8 mouse cellular contexts compared by ENCODE assay signal in genomic region chr14:55899701-55900413, GRCm38 (mm10). TPM values are rescaled to one million over a fixed set of nuclear protein-coding genes. Genes with fewer than 3 reads are reported as not detected.
DNase-seq lines count a peak whose midpoint lies in the region; ATAC-seq lines count a peak whose summit lies in the region.

Gene Sdr39u1, minus strand, starts transcription at chr14:55900293.

- WGBS in hindbrain, embryonic 16.5 days: 4% methylated on average over 39 of the region's 39 CpGs

- H3K27me3 ChIP-seq in hindbrain, embryonic 16.5 days (replicated peaks; ENCODE audit: control insufficient read depth, insufficient read depth, low read length): no peaks in the 10 kb centered on the region

- H3K27ac ChIP-seq in hindbrain, embryonic 16.5 days (ENCODE audit: low read depth, low read length): peak within 1 kb of the TSS; percentile 84

- H3K4me1 ChIP-seq in hindbrain, embryonic 16.5 days (ENCODE audit: control insufficient read depth, insufficient read depth, low read depth, low read length): peaks cover 13% of the 10 kb centered on the region

- peak within 1 kb of the TSS; percentile 88 for H3K9ac ChIP-seq in hindbrain, embryonic 16.5 days (ENCODE audit: low read depth, low read length)

- H3K36me3 ChIP-seq in hindbrain, embryonic 16.5 days (ENCODE audit: control insufficient read depth, insufficient read depth, low read length): peaks cover 28% of the 10 kb centered on the region

- peak within 1 kb of the TSS; percentile 86 for H3K4me2 ChIP-seq in hindbrain, embryonic 16.5 days (ENCODE audit: low read length)

- no peaks in the 10 kb centered on the region for H3K9me3 ChIP-seq in hindbrain, embryonic 16.5 days (ENCODE audit: control insufficient read depth, low read length)

- peak; percentile 73 for DNase-seq in WW6 (ENCODE audit: low read depth, low spot score)
- peak; percentile 71 to 84 for DNase-seq in gastrocnemius, adult 8-10 months (ENCODE audit: low spot score in 2 of 2)
- DNase-seq in left cerebral cortex, adult 11 months (ENCODE audit: low spot score): peak; percentile 86
- DNase-seq in lung, postnatal 25 days (ENCODE audit: low spot score): peak; percentile 90
- DNase-seq in retina, adult 2 months (ENCODE audit: low read depth, low spot score): peak; percentile 84
- peak; percentile 90 for DNase-seq in thymus, postnatal 14 days

- ATAC-seq in common myeloid progenitor, adult 5-6 weeks (replicated peaks; ENCODE audit: low read depth, poor library complexity, severe bottlenecking): peak; percentile 93
- peak; percentile 97 for ATAC-seq in hindbrain, embryonic 16.5 days

- H3K4me3 ChIP-seq in hindbrain, embryonic 16.5 days (ENCODE audit: low read length): peak within 1 kb of the TSS; percentile 64

RNA-seq across cellular contexts. Expression of gene Sdr39u1, which starts in this region (rescaled TPM):
- 7.8 and 11.8 TPM in 2 replicates for total RNA-seq in common myeloid progenitor, adult 5-6 weeks (2017)
- 100 to 1,000 TPM; 137 to 151 (median 145) TPM for total RNA-seq in gastrocnemius, adult 8-10 months (2022)
- 163 and 175 TPM in 2 replicates for polyA plus RNA-seq in hindbrain, embryonic 16.5 days (2015; fragmentation: Nextera tagmentation; extraction: Ambion mirVana)

Comparison
In these comparisons a context has a peak if more than half of its experiments do, and no peak if none do; other contexts are left out.
1. Peak in every context shown above with its lines: DNase-seq, ATAC-seq, H3K4me3 ChIP-seq and H3K27ac ChIP-seq.
2. RNA of gene Sdr39u1 (total RNA-seq): 137 to 151 TPM in gastrocnemius, adult 8-10 months; 7.8 to 11.8 TPM in common myeloid progenitor, adult 5-6 weeks; every median in the first group is over 10 times any median in the second.